Mouse (Mus musculus): ENCODE results near the gene Dennd5b.

Dennd5b gene

GRCm38 (mm10) chr6:148946881-148947405, 154.5 kb downstream of the Dennd5b start:
- no peak for DNase-seq (ENCODE audit: low read depth)

- peak; percentile 99 for DNase-seq (ENCODE audit: low read depth)
These were observed 155.1 kb downstream of the Dennd5b start, which contains the start of gene Sinhcaf for GRCm38 (mm10) chr6:148946409-148946742. TSS of gene Sinhcaf (minus strand) at chr6:148946467.

GRCm38 (mm10) chr6:148945509-148946408, 155.7 kb downstream of the Dennd5b start:
- DNase-seq (ENCODE audit: low read depth): peak; percentile 81

- DNase-seq (ENCODE audit: low read depth): peak; percentile 86
These were observed 156.5 kb downstream of the Dennd5b start for GRCm38 (mm10) chr6:148944767-148945508.

- DNase-seq (ENCODE audit: low read depth): no peak
These were observed 157.1 kb downstream of the Dennd5b start for GRCm38 (mm10) chr6:148944344-148944766.

- peak; percentile 31 for DNase-seq (ENCODE audit: low read depth)
These were observed 157.8 kb downstream of the Dennd5b start for GRCm38 (mm10) chr6:148943695-148944094.

GRCm38 (mm10) chr6:148942406-148942805, 159.1 kb downstream of the Dennd5b start:
- peak; percentile 45 for DNase-seq (ENCODE audit: low read depth)

- no peak for DNase-seq (ENCODE audit: low read depth)
These were observed 159.6 kb downstream of the Dennd5b start for GRCm38 (mm10) chr6:148941880-148942279.

- DNase-seq (ENCODE audit: low read depth): peak; percentile 33
These were observed 161.1 kb downstream of the Dennd5b start for GRCm38 (mm10) chr6:148940383-148940782.

Data from induced T-regulatory cell, adult 2 months (primary cell).